Mouse (Mus musculus) hindlimb bud, embryonic 11.5 days (tissue): Measurements from ENCODE around the gene Pak1ip1.
"Not testable (repeated sequence)": the region's sequence is repeated elsewhere in the genome, so short reads cannot be mapped to it uniquely, and the experiment has no call there.

ENCODE experiments used
- DNase-seq: peaks from one replicate; pipeline ENCODE4 v3.0.0-alpha.2; 2012; ENCODE audit warnings: low read depth, low spot score; ENCODE audit errors: extremely low spot score

The Pak1ip1 gene

DNA sequence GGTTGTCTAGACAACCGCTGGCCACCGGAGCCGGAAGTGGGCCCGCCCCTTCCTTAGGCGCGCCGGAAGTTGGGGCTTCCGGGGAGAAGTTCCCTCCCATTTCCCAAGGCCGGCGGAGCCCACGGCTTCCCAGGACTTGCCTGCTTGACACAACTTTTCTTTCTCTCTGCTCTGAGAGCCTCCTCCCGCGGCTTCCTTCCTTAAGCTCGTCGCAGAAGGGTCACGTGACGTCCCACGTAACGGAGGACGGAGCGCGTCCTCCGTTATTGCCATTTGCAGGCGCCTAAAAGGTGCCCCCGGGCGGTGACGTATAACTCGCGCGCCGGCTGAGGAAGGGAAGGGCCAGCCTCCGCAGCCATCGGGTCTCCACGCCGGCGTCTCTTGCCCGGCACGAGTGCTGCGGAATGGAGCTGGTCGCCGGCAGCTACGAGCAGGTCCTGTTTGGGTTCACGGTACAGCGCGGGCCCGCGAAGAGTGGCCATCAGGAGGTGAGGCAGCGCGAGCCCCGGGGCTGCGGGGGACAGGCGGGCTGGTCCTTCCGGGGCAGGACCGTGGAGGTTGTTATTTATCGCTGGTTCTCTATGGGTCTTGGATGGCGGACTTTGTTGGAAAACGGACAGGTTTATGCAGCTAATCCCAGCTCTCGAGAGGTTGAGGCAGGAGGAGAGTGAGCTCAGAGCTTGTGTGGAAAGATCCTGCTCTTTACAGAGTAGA, at the start of gene Pak1ip1:
Gene Pak1ip1 (plus strand): TSS at position 98 of the 714 bp plus-strand sequence.
- DNase-seq, result peak; percentile 84

DNA sequence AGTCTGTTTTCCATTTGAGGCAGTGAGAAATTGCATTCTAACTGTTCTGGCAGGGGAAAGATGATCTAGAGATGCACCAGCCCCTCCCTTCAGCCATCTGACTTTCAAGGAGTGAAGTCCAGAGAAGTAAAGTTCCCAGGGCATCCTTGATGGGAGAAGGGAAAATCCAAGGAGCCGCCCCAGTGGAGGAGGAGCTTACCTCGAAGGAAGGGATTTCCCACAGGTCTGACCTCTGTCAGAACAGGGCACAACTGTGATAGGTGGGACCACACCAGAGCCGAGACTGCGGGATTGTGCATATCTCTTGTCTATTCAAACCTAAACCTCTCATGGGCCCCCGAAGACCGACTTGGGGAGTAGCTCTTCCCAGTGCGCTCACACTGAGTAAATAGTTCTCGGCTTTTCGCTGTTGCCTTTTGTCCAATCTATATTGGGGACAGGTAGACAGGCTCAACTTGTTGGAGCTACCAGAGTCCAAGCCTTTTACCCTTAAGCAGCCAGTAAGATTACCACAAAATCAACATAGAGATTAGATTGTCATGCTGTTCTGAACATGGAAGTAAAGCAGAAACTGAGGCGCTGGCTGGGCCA, 49.3 kb upstream of the Pak1ip1 start:
- DNase-seq, result no peak

DNA sequence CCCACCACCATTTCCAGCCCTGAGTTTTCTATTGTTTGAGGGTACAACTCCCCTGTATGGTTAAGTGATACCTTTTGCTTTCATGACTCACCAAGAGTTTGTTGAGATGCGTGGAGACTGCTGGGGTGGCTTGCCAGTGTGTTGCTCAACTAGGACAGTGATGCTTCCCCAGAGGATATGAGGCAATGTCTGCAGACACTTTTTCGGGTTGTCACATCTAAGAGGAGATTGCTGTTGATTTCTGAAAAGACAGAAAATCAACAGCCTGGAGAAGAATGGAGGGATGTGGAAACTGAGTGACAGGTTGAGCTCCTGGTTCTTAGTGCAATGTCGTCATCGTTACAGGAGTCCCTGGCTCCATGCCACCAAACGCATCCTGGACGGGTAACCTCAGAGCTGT, 47.6 kb upstream of the Pak1ip1 start:
- no peak for DNase-seq

DNA sequence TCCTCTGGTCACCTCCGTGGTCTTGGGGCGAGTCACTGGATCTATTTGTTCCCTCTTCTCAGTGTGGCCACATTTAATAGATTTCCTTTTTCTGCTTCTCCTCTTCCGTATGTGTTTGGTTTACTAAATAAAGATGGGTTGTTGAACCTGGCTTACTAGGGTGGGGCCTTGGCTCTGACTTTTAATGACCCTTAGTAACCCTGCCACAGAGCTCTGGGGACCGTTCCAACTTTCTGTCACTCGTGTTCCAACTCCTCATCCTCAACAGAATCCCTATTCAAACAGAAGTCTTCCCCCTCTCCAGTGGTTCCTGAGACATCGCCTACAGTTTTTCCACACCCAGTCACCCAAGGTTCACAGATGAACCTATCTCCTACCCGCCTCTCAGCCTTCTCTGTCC, 45.0 kb upstream of the Pak1ip1 start:
- DNase-seq, result no peak

DNA sequence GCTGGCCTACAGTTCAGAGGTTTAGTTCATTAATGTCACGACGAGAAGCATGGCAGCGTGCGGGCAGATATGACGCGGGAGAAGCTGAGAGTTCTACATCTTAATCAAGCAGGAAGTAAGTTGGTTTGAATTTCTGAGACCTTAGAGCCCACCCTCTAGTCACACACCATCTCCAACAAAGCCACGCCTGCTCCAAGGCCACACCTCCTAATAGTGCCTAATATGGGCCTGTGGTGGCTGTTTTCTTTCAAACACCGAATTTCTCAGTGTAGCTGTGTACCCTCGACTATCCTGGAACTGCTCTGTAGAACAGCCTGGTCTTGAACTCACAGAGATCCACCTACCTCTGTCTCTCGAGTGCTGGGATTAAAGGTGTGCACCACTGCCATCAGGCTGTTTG, 33.2 kb upstream of the Pak1ip1 start:
- DNase-seq, result no peak

DNA sequence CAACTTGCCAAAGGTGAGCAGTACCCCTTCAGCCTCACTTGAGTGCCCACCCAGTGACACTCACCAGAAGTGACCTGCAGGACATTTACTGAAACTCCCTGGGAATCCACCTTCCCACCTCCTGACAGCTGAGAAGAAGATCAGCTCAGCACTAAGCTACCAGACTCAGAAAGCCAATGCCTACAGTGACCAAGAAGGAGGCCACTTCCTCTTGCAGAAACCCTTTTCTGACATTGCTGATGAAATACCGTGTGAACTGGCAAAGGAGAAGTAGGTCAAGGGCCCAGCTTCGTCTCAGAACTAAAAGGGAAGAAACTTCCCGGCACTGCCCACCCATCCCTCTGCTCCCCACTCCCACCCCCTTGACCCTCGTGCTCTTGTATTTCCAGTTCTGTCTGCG, 32.3 kb upstream of the Pak1ip1 start:
- no peak for DNase-seq

DNA sequence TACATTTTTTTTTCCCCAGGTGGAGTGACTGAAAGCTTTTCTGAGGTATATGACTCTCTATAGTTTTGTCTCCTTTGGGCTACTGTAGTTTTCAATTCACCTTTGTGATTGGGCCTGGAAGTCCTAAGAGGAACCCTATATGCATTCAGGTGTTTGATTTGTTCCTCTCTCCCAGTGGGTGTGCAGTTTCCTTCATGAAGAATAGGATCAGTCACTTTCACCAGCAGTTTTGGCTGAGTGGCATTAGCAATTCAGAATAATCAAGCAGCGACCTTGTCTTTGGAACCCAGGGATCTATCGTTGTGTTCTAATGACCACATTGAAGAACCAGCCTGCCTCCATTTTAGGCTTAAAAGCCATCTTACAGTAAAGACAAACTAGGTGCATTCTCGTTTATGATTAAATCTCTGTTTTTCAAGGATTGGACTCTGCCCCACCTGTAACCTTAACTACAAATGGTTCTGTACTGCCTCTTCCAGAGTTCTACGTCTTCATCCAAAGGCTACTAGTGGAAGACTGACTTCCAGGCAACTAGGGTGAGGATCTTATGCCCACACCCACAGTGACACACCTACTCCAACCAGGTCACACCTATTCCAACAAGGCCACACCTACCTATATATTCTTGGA, 30.9 kb upstream of the Pak1ip1 start:
- DNase-seq, result no peak

DNA sequence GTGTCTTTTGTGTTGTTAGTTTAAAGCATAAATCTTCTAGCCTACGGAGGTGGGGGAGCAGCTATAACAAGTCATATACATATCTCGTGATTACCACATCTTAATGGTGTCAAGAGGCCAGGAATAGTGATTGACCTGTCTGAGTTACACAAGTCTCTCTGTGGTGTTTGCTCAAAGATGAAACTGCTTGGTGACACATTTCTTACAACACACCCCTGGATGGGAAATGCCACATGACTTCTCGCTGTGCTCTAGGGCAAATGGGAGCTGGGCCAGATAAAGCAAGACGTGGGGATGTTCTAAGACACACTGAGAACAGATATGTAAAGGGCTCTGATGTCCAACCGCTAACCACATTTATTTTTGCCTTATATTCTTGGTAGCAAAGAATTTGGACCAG, 29.6 kb upstream of the Pak1ip1 start:
- DNase-seq, result no peak

DNA sequence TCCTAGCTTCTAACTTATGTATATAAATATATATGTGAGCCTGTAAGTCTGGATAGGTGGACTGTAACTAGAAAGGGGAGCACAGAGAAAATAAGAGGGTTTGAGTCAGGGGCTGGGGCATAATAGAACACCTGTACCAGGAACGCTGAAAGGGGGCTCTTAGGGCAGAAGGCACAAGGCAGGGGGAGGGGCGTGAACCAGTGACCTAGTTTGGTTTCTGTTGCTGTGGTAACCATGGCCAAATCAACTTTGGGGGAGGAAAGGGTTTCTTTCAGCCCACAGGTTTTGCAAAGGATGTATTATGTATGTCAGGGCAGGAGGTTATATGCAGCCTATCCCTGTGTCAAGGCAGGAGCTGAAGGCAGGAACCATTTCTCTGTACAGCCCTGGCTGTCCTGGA, 29.0 kb upstream of the Pak1ip1 start:
- DNase-seq, result no peak

DNA sequence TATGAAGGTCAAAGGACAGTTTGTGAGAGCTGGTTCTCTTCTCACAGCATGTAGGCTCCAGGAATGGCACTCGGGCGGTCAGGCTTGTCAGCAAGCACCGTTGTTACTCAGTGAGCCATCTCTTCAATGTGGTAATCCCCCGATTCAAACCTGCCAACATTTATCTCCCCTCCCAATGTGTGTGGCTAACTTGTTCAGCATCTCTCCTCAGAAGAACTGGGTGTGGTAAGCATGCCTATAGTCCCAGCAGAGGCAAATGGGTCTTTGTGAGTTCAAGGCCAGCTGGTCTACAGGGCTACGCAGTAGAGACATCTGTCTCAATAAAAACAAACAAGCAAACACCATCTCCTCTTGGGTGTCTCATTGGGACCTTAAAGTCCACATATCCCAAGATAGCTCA, 27.8 kb upstream of the Pak1ip1 start:
- no peak for DNase-seq

DNA sequence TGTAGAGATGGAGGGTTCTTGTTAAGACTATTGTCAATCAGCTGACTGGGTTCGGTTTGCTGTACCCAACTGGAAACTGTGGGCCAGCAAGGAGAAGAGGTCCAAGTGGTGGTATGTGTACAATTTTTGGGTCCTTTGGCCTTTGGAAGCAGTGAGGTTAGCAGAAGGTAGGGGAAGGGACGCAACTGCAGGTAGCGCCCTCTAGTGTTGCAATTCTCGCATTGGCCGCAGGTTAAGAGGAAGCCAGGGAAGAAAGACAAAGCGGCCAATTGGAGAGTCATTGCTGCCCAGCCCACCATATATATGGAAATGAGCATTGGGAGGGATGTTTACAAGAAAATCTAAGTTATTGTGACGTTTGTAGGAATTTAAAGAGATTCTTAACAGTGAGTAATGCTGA, 23.2 kb upstream of the Pak1ip1 start:
- DNase-seq, result peak; percentile 20

DNA sequence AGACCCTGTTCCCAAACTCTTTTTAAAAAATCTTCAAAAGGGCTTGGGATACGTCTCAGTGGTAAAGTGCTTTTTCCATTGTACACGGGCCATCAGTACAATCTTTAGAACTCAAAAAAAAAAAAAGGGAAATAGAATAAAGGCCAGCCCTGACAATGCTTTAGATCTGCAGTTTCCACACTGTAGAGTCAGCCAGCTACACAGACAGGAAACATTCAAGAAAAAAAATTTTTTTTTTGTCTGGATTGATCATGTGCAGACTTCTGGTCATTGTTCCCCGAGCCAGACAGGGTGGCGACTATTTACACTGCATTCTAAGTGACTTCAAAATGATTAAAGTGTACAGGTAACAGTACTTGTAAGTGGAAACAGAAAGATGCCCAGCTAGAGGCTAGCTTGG, 22.2 kb upstream of the Pak1ip1 start:
- DNase-seq, result no peak

DNA sequence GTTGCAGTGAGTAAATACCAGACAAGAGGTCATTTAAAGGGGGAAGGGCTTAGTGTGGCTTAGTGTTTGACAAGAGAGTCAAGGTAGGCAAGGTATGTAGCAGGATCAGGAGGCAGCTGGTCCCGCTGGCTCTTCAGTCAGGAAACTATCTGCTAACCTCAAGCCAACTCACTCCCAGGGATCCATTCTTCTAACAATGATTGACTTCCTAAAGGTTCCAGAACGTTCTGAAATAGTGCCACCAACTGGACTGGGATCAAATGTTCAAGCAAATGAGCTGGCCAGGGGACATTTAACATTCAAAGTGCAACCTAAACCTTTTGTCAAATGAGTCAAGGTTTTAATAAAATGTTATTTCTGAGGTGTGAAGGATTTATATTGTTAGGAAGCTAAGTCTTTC, 21.5 kb upstream of the Pak1ip1 start:
- DNase-seq, result no peak

DNA sequence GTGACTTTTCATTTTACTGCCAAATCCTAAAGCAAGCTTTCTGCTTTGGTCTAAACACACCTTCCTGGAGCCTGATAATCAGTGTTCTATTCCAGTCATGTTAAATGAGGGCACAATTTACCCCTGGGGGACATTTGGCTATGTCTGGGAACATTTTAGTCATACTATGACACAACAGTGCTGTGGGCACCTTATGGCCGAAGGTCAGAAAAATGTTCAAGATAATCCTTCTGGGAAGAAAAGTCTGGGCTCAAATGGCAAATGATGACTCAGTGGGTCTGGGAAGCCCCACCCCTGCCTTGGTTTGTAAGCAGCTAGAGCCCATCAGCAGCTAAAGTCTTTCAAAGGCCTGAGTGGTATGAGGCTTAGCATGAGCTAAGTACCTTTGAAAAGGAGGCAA, 18.1 kb upstream of the Pak1ip1 start:
- DNase-seq, result no peak

DNA sequence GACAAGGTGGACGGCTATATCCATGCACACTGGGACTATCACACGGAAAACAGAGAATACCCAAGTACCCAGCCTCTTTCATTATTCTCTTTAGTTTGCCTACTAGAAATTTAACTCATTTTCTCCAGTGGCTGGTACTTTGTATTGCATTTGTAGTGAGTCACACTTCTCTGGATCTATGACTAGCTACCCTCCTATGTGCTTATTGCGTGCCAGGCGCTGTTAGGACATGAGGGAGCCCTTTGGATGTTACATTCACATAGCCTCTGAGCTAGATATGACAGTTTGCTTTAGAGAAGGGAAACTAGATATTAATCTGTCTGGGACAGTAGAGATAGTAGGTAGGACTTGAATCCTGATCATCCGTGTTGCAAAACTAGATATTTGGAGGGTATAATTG, 14.7 kb upstream of the Pak1ip1 start:
- no peak for DNase-seq

DNA sequence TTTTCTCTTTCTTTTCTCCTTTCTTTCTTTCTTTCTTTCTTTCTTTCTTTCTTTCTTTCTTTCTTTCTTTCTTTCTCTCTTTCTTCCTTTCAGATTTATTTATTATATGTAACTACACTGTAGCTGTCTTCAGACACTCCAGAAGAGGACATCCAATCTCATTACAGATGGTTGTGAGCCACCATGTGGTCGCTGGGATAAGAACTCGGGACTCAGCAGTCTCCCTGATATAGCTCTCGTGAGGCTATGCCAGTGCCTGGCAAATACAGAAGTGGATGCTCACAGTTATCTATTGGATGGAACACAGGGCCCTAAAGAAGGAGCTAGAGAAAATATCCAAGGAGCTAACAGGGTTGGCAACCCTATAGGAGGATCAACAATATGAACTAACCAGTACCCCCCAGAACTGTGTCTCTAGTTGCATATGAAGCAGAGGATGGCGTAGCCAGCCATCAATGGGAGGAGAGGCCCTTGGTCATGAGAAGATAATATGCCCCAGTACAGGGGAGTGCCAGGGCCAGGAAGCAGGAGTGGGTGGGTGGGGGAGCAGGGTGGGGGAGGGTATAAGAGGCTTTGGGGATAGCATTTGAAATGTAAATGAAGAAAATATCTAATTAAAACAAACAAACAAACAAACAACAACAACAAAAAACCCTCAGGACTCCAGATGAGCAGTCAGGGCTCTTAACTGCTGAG, 13.1 kb upstream of the Pak1ip1 start:
- not testable (repeated sequence) for DNase-seq

DNA sequence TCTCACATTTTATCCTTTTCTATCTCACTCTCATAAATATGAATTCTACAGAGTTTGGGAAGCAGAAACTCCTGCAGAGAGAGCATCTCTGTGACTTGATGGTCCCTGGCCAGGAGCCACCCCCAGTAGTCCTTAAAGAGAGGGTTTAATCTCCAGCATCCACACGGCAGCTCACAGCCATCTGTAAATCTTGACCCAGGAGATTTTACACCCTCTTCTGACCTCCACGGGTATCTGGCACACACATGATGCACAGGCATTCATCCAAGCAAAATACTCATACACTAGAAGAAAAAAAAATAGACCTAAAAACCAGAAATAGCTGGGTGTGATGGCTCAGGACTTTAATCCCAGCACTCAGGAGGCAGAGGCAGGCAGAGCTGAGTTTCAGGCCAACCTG, 12.4 kb upstream of the Pak1ip1 start:
- no peak for DNase-seq

DNA sequence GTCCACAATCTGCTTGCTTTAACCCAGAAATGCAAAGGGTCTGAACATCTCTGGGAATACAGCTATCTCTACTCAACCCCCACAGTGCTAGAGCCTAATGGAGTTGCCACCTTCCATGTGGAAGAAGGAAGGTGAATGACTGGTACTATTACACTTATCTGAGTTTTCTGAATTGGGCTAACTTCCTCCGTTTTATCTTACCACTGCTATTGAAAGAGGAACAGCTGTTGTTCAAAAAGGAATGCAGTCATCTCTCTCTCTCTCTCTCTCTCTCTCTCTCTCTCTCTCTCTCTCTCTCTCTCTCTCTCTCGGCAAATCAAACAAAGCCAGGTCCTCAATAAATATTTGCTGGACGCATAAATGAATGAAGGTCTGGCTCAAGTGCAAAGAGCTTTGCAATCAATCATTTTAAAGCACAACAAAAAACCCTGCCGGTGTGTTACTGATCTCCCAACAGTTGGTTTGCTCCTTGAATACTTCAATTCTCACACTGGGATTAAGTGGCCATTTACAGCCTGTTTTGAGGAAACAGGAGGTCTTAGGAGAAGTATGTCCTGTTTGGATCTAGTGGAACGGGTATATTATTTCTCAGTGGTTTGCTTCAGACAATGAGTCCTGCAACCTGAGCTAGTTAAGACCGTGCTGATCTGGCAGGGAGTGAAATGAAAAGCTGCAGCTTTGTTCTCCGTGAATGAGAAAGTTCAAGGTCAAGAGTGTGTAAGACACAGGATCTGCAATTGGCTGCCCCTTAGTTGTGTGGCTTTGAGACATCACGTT, 6.1 kb upstream of the Pak1ip1 start:
- DNase-seq, result no peak

DNA sequence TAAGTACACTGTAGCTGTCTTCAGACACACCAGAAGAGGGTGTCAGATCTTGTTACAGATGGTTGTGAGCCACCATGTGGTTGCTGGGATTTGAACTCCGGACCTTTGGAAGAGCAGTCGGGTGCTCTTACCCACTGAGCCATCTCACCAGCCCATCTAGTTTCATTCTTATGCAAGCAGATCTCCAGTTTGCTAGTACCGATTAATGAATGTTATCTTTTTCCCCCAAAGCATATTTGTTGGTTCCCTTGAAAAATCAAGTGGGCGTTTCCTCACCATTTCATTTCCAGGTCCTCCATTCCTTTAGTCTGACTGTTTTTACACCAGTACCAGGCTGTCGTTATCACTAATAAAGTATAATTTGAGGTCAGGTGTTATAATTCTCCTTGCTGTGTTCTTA, 2.3 kb upstream of the Pak1ip1 start:
- DNase-seq, result not testable (repeated sequence)

DNA sequence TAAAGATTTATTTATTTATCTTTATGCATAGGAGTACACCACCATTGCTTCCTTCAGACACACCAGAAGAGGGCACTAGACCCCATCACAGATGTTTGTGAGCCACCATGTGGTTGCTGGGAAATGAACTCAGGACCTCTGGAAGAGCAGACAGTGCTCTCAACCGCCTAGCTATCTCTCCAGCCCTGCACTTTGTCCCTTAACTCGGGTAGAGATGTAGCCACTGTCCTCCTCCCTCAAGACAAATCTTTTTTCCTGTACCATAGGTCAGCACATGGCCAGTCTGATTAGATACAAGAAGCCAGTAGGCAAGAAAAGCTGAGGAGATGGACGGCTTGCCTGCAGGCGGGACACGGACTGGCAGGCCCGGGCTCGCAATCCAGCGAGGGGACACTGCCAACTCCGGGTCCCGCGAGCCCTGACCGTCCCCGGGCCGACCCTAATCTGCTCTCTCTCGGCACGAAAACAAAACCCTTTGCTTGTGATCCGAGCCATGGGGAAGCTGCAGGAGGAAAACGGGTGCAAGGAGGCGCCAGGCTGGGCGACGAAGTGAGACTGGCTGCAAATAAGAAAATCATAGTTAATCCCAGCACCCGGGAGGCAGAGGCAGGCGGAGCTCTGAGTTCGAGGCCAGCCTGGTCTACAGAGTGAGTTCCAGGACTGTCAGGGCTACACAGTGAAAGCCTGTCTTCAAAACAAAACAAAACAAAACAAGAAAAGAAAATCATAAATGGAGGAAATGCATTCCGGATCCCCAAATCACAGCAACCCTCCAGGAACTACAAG, 490 bp upstream of the Pak1ip1 start:
- no peak for DNase-seq
